Mouse (Mus musculus): ENCODE measurements at regions not wholly inside any gene's neighbourhood (a gene's known extent, or its start where the extent isn't known, plus 50 kb on each side); places are given as distances from the start of the nearest gene placed in this dataset.

GRCm38 (mm10) chr6:53163091-53163490 lies 94.7 kb upstream of the Jazf1 start:
- H3K36me3 ChIP-seq (ENCODE audit: control insufficient read depth, insufficient read depth, low read length), result no peaks in the 10 kb centered on the region
- no peak overlapping the region for H3K27ac ChIP-seq
- no peak overlapping the region for H3K9ac ChIP-seq (ENCODE audit: low read depth, low read length)
- TF ChIP-seq CTCF (IDR thresholded peaks at IDR 0.05), result no peak
- TF ChIP-seq EP300 (IDR thresholded peaks at IDR 0.05; ENCODE audit: insufficient read depth, low read depth, low read length), result no peak
- no peak for TF ChIP-seq POLR2A (IDR thresholded peaks at IDR 0.05; ENCODE audit: insufficient read depth, low read depth, low read length)
- DNase-seq, result no peak
- no peak overlapping the region for H3K4me3 ChIP-seq
- 81% methylated on average over 7 of the region's 7 CpGs for WGBS
- no peaks in the 10 kb centered on the region for H3K4me1 ChIP-seq (ENCODE audit: control insufficient read depth, insufficient read depth, low read length)
- H3K79me2 ChIP-seq (replicated peaks; ENCODE audit: control insufficient read depth, insufficient read depth, low read length), result no peaks in the 10 kb centered on the region
- intact Hi-C loops (cut with DNase I), result loop anchor here (10.0 kb wide), 1 partner anchor 562 kb away; no protein-coding TSS in a partner anchor
- 0 out of 2 replicates have a peak, but pooled peaks cover 1% of the 10 kb centered on the region for H3K27me3 ChIP-seq (ENCODE audit: control insufficient read depth, insufficient read depth, low read length)

- Histone ChIP-seq H3K9ac (ENCODE audit: low read depth, low read length) (no peak overlapping the region), H3K4me1 (ENCODE audit: control insufficient read depth, insufficient read depth, low read length) (no peaks in the 10 kb centered on the region), H3K27me3 (ENCODE audit: control insufficient read depth, insufficient read depth, low read length) (0 out of 2 replicates have a peak, but pooled peaks cover 1% of the 10 kb centered on the region), H3K27ac (no peak overlapping the region), H3K4me3 (no peak overlapping the region), H3K79me2 (replicated peaks; ENCODE audit: control insufficient read depth, insufficient read depth, low read length) (no peaks in the 10 kb centered on the region), H3K36me3 (ENCODE audit: control insufficient read depth, insufficient read depth, low read length) (no peaks in the 10 kb centered on the region)
- TF ChIP-seq POLR2A (IDR thresholded peaks at IDR 0.05; ENCODE audit: insufficient read depth, low read depth, low read length) (no peak), EP300 (IDR thresholded peaks at IDR 0.05; ENCODE audit: insufficient read depth, low read depth, low read length) (no peak), CTCF (IDR thresholded peaks at IDR 0.05) (no peak)
- DNase-seq, result no peak
- intact Hi-C loops (cut with DNase I), result loop anchor here (10.0 kb wide), 1 partner anchor 563 kb away; no protein-coding TSS in a partner anchor
- 63% methylated on average over 2 of the region's 2 CpGs for WGBS
Measured at GRCm38 (mm10) chr6:53161627-53162026, 93.2 kb upstream of the Jazf1 start.

- DNase-seq, result no peak
- intact Hi-C loops (cut with DNase I), result no loop called here
- no peaks in the 10 kb centered on the region for H3K4me1 ChIP-seq (ENCODE audit: control insufficient read depth, insufficient read depth, low read length)
Measured at GRCm38 (mm10) chr6:53154621-53155020, 86.2 kb upstream of the Jazf1 start.

DNA sequence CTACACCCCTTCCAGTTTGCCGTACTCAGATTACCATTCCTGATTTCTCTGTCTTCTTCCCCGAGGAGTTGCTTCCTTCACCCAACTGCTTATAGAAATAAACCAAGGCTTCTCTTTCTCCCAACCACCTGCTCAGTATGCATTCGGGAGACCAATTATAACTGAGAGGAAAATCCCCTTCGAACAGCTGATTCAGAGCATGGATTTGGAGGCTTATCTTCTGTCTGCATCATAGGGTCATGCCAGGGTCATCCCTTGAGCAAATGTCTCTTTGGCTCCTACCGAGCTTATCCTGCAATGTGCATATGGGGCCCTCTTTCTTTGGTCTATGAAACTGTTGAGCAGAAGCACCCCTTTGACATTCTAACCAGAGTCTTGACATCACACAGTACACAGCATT lies 79.0 kb upstream of the Jazf1 start:
- 50% methylated on average over 5 of the region's 5 CpGs for WGBS
- Histone ChIP-seq H3K27me3 (ENCODE audit: control insufficient read depth, insufficient read depth, low read length) (no peaks in the 10 kb centered on the region), H3K4me1 (ENCODE audit: control insufficient read depth, insufficient read depth, low read length) (no peaks in the 10 kb centered on the region), H3K36me3 (ENCODE audit: control insufficient read depth, insufficient read depth, low read length) (no peaks in the 10 kb centered on the region), H3K79me2 (replicated peaks; ENCODE audit: control insufficient read depth, insufficient read depth, low read length) (no peaks in the 10 kb centered on the region), H3K27ac (no peak overlapping the region), H3K4me3 (no peak overlapping the region), H3K9ac (ENCODE audit: low read depth, low read length) (no peak overlapping the region)
- TF ChIP-seq EP300 (IDR thresholded peaks at IDR 0.05; ENCODE audit: insufficient read depth, low read depth, low read length), result no peak
- no peak for TF ChIP-seq CTCF (IDR thresholded peaks at IDR 0.05)
- TF ChIP-seq POLR2A (IDR thresholded peaks at IDR 0.05; ENCODE audit: insufficient read depth, low read depth, low read length), result no peak
- no peak for DNase-seq
- intact Hi-C loops (cut with DNase I), result loop anchor here (10.0 kb wide), 1 partner anchor 113 kb away; no protein-coding TSS in a partner anchor

More at GRCm38 (mm10) chr6:53154621-53155020, 86.2 kb upstream of the Jazf1 start:
- no peak for TF ChIP-seq EP300 (IDR thresholded peaks at IDR 0.05; ENCODE audit: insufficient read depth, low read depth, low read length)
- TF ChIP-seq CTCF (IDR thresholded peaks at IDR 0.05), result no peak
- no peak for TF ChIP-seq POLR2A (IDR thresholded peaks at IDR 0.05; ENCODE audit: insufficient read depth, low read depth, low read length)
- H3K27me3 ChIP-seq (ENCODE audit: control insufficient read depth, insufficient read depth, low read length), result no peaks in the 10 kb centered on the region
- WGBS, result 26% methylated on average over 4 of the region's 4 CpGs
- no peaks in the 10 kb centered on the region for H3K36me3 ChIP-seq (ENCODE audit: control insufficient read depth, insufficient read depth, low read length)
- no peak overlapping the region for H3K4me3 ChIP-seq
- no peaks in the 10 kb centered on the region for H3K79me2 ChIP-seq (replicated peaks; ENCODE audit: control insufficient read depth, insufficient read depth, low read length)
- H3K27ac ChIP-seq, result no peak overlapping the region
- no peak overlapping the region for H3K9ac ChIP-seq (ENCODE audit: low read depth, low read length)

- intact Hi-C loops (cut with DNase I), result loop anchor here (5.0 to 10.0 kb wide), 2 partner anchors 109 to 887 kb away; no protein-coding TSS in a partner anchor
- WGBS, result 11% methylated on average over 4 of the region's 4 CpGs
Measured at GRCm38 (mm10) chr6:53143846-53144584, 75.6 kb upstream of the Jazf1 start.

DNA sequence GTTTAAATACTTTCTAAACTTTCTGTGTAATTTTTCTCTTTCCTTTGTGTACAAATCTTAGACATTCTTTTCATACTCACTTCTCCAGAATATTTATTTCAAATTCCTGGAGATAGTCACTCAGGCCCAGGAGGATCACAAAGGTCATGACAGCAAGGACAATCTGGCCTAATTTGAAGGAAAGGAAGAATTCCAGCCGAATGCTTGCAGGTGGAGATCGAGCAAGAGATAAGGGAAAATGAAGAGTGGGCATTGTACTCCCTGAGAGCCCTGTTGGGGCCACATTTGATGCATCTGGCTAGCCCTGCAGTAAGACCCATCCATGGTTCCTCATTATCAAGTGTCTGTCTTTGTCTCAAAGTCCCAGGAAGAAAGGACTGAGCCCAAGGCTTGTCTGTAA lies 66.0 kb upstream of the Jazf1 start:
- Histone ChIP-seq H3K27ac (no peak overlapping the region), H3K4me1 (ENCODE audit: control insufficient read depth, insufficient read depth, low read length) (no peaks in the 10 kb centered on the region), H3K9ac (ENCODE audit: low read depth, low read length) (no peak overlapping the region), H3K79me2 (replicated peaks; ENCODE audit: control insufficient read depth, insufficient read depth, low read length) (no peaks in the 10 kb centered on the region), H3K36me3 (ENCODE audit: control insufficient read depth, insufficient read depth, low read length) (no peaks in the 10 kb centered on the region), H3K27me3 (ENCODE audit: control insufficient read depth, insufficient read depth, low read length) (no peaks in the 10 kb centered on the region), H3K4me3 (no peak overlapping the region)
- TF ChIP-seq POLR2A (IDR thresholded peaks at IDR 0.05; ENCODE audit: insufficient read depth, low read depth, low read length), result no peak
- no peak for TF ChIP-seq CTCF (IDR thresholded peaks at IDR 0.05)
- no peak for TF ChIP-seq EP300 (IDR thresholded peaks at IDR 0.05; ENCODE audit: insufficient read depth, low read depth, low read length)
- intact Hi-C loops (cut with DNase I), result no loop called here
- 55% methylated on average over 2 of the region's 2 CpGs for WGBS
- no peak for DNase-seq

More at GRCm38 (mm10) chr6:53143846-53144584, 75.6 kb upstream of the Jazf1 start:
- no peaks in the 10 kb centered on the region for H3K4me1 ChIP-seq (ENCODE audit: control insufficient read depth, insufficient read depth, low read length)
- H3K27me3 ChIP-seq (ENCODE audit: control insufficient read depth, insufficient read depth, low read length), result no peaks in the 10 kb centered on the region
- no peak overlapping the region for H3K9ac ChIP-seq (ENCODE audit: low read depth, low read length)
- no peak overlapping the region for H3K4me3 ChIP-seq
- H3K27ac ChIP-seq, result no peak overlapping the region
- H3K36me3 ChIP-seq (ENCODE audit: control insufficient read depth, insufficient read depth, low read length), result no peaks in the 10 kb centered on the region
- no peak for TF ChIP-seq POLR2A (IDR thresholded peaks at IDR 0.05; ENCODE audit: insufficient read depth, low read depth, low read length)
- peak; percentile 87 for TF ChIP-seq CTCF (IDR thresholded peaks at IDR 0.05)
- peak; percentile 20 to 36 for DNase-seq
- no peaks in the 10 kb centered on the region for H3K79me2 ChIP-seq (replicated peaks; ENCODE audit: control insufficient read depth, insufficient read depth, low read length)
